In genomic region chr9:90126260-90127010, GRCm38 (mm10) we compare ENCODE assay signal across 8 mouse cellular contexts. TPM values are rescaled to one million over a fixed set of nuclear protein-coding genes. Genes with fewer than 3 reads are reported as not detected.
DNase-seq lines count a peak whose midpoint lies in the region; ATAC-seq and TF ChIP-seq lines count a peak whose summit lies in the region.

No protein-coding gene starts in this region.

- H3K9ac ChIP-seq in hindbrain, embryonic 12.5 days: no peak overlapping the region

- POLR2A ChIA-PET in Patski (lab: Charles Lee): no interaction called here

- in situ Hi-C loops in Patski (cut with MboI; ENCODE audit: low pct_unique_long_range_greater_than_20kb): no loop called here

- WGBS in hindbrain, embryonic 12.5 days: under 1% methylated on average over 30 of the region's 30 CpGs

- H3K4me1 ChIP-seq in hindbrain, embryonic 12.5 days: no peaks in the 10 kb centered on the region; the same call in 1 of the 2 replicates

- CTCF ChIA-PET in Patski (lab: Charles Lee): interaction anchor here (0.6 to 2.7 kb wide), 14 partner anchors 9 to 298 kb away, joined by 3 to 33 read pairs (median 3); partner anchors contain the start of gene Morf4l1

- H3K4me3 ChIP-seq in hindbrain, embryonic 12.5 days: peak overlapping the region; percentile 18

- ATAC-seq in Patski: peak; percentile 65
- ATAC-seq in hindbrain, embryonic 12.5 days (ENCODE audit: low FRiP score): 0 out of 2 replicates have a peak, but pooled peaks have one; percentile 53

- H3K27ac ChIP-seq in hindbrain, embryonic 12.5 days: no peak overlapping the region

- H3K27me3 ChIP-seq in Patski: peaks cover 3% of the 10 kb centered on the region
- H3K27me3 ChIP-seq in hindbrain, embryonic 12.5 days: no peaks in the 10 kb centered on the region

- H3K4me2 ChIP-seq in hindbrain, embryonic 12.5 days (replicated peaks): peak overlapping the region; percentile 42

- TF ChIP-seq CTCF in Patski (IDR thresholded peaks at IDR 0.05): peak; percentile 65

- H3K36me3 ChIP-seq in hindbrain, embryonic 12.5 days: no peaks in the 10 kb centered on the region

- no peaks in the 10 kb centered on the region for H3K9me3 ChIP-seq in hindbrain, embryonic 12.5 days (replicated peaks)

- no peak for DNase-seq in Patski (ENCODE audit: low read depth, low spot score)
- peak; percentile 77 for DNase-seq in cerebellum, adult 9-10 months
- DNase-seq in frontal cortex, adult 2 months (ENCODE audit: extremely low spot score in 1 of 2, low spot score in 1 of 2): peak; percentile 65 to 92
- peak; percentile 48 to 88 for DNase-seq in layer of hippocampus, postnatal 14 days (ENCODE audit: low spot score in 2 of 2)
- peak; percentile 85 for DNase-seq in lung, postnatal 14 days
- peak; percentile 78 for DNase-seq in retina, postnatal 1 day
- peak; percentile 37 for DNase-seq in urinary bladder, adult 2 months (ENCODE audit: low spot score)

RNA-seq across cellular contexts. Expression of gene Morf4l1, which starts 11.9 kb away (rescaled TPM):
- polyA plus RNA-seq in Patski (2021): 192 TPM
- polyA plus RNA-seq in frontal cortex, adult 2 months (2012; rRNA removed): 448 and 461 TPM in 2 replicates
- polyA plus RNA-seq in hindbrain, embryonic 12.5 days (2016; fragmentation: Nextera tagmentation; extraction: Ambion mirVana): 512 and 551 TPM in 2 replicates
- total RNA-seq in layer of hippocampus, postnatal 14 days (2021): 100 to 1,000 TPM; 364 to 379 TPM
- 399 and 411 TPM in 2 replicates for polyA plus RNA-seq in urinary bladder, adult 2 months (2012; rRNA removed)

RNA-seq across cellular contexts. Expression of gene Adamts7, which starts 36.4 kb away (rescaled TPM):
- polyA plus RNA-seq in Patski (2021): 7.9 TPM
- polyA plus RNA-seq in frontal cortex, adult 2 months (2012; rRNA removed): 1.6 and 2.0 TPM in 2 replicates
- 23.4 and 28.0 TPM in 2 replicates for polyA plus RNA-seq in hindbrain, embryonic 12.5 days (2016; fragmentation: Nextera tagmentation; extraction: Ambion mirVana)
- 1 to 10 TPM; 1.3 to 1.5 TPM for total RNA-seq in layer of hippocampus, postnatal 14 days (2021)
- polyA plus RNA-seq in urinary bladder, adult 2 months (2012; rRNA removed): 5.9 and 6.4 TPM in 2 replicates
